Mouse (Mus musculus): Measurements from ENCODE around the gene BC048507. TPM values are rescaled to one million over a fixed set of nuclear protein-coding genes. Genes with fewer than 3 reads are reported as not detected.

Gene BC048507
- total RNA-seq, 2 experiments from 2014 or later, result not detected

GRCm38 (mm10) chr13:67909759-67910158 is 46.6 kb downstream of the BC048507 start:
- no peak for DNase-seq (ENCODE audit: extremely low spot score in 1 of 2, low spot score in 2 of 2)
- intact Hi-C loops (cut with DNase I), result no loop called here

Other genes with a start within 250 kb of the BC048507 start
- 1 to 10 TPM in 1 of 2 experiments, under 1 TPM in 1; 0.71 to 1.2 TPM for gene Gm49345, start 225.6 kb upstream of the BC048507 start, total RNA-seq (2021)
- 1 to 10 TPM; 7.7 to 7.9 TPM for gene Zfp729a, start 225.5 kb upstream of the BC048507 start, total RNA-seq (2021)
- 10 to 100 TPM; 21.0 to 21.8 TPM for gene Zfp738, start 176.3 kb upstream of the BC048507 start, total RNA-seq (2021)
- 10 to 100 TPM; 12.7 to 16.3 TPM for gene Zfp65, start 134.2 kb upstream of the BC048507 start, total RNA-seq (2021)
- gene Zfp85, start 108.1 kb upstream of the BC048507 start, total RNA-seq (2021), result 1 to 10 TPM; 5.8 to 6.5 TPM
- 1 to 10 TPM; 3.7 to 4.6 TPM for gene Zfp493, start 83.6 kb upstream of the BC048507 start, total RNA-seq (2021)
- 1 to 10 TPM; 7.4 to 8.4 TPM for gene Zfp273, start 49.6 kb upstream of the BC048507 start, total RNA-seq (2021)
- gene Gm10037, start 32.2 kb upstream of the BC048507 start, total RNA-seq (2021), result 1 to 10 TPM; 7.4 to 7.8 TPM